Mouse (Mus musculus) CH12.LX (cell line): Measurements from ENCODE around the gene Tmcc1. TPM values are rescaled to one million over a fixed set of nuclear protein-coding genes. Genes with fewer than 3 reads are reported as not detected.

Experiments
- DNase-seq: peaks from one replicate; pipeline ENCODE4 v3.0.0-alpha.2; 2013; ENCODE audit errors: extremely low read depth
- H3K27ac ChIP-seq: 2 replicates; pipeline ENCODE4 v1.5.1; 2012; ENCODE audit warnings: low read depth, mild to moderate bottlenecking, control low read depth, moderate library complexity; ENCODE audit not compliant: insufficient read depth
- H3K27me3 ChIP-seq: replicated peaks from 2 replicates; pipeline ENCODE3; 2012; ENCODE audit warnings: inconsistent platforms
- H3K36me3 ChIP-seq, 2 experiments: replicated peaks in 1 of 2; 2 replicates each; pipeline versions ENCODE3 to v1.6.1; 2012; ENCODE audit warnings: inconsistent platforms in 1 of 2, low read length in 1 of 2, mild to moderate bottlenecking in 1 of 2, mixed read lengths in 1 of 2, moderate library complexity in 1 of 2; ENCODE audit not compliant: control insufficient read depth in 1 of 2, insufficient read depth in 1 of 2
- H3K4me1 ChIP-seq, 2 experiments: 2 replicates each; pipeline ENCODE4 v1.6.1; 2012; ENCODE audit warnings: inconsistent platforms in 1 of 2, moderate library complexity in 1 of 2; ENCODE audit not compliant: insufficient read depth in 2 of 2, control insufficient read depth in 1 of 2
- H3K4me2 ChIP-seq: 2 replicates; pipeline ENCODE4 v1.6.1; 2012; ENCODE audit warnings: low read depth, mild to moderate bottlenecking, control low read depth; ENCODE audit not compliant: poor library complexity, insufficient read depth, severe bottlenecking
- H3K4me3 ChIP-seq, 3 experiments: fragments of 150-350 bp in 1 of 3; sonication (generic) in 1 of 3; replicated peaks in 1 of 3; 2 replicates each; pipeline versions ENCODE3 to v1.5.1; 2011 to 2012; ENCODE audit warnings: low read depth in 2 of 3, low read length in 2 of 3, mild to moderate bottlenecking in 2 of 3, moderate library complexity in 2 of 3, control low read depth in 1 of 3, improper control_type of control experiment in 1 of 3, inconsistent platforms in 1 of 3, mixed read lengths in 1 of 3; ENCODE audit not compliant: poor library complexity in 1 of 3
- H3K79me2 ChIP-seq: replicated peaks from 2 replicates; pipeline ENCODE4 v1.6.1; 2012; ENCODE audit warnings: mild to moderate bottlenecking, moderate library complexity; ENCODE audit not compliant: control insufficient read depth, poor library complexity, insufficient read depth, severe bottlenecking; ENCODE audit errors: extremely low read depth
- H3K9ac ChIP-seq: 2 replicates; pipeline ENCODE4 v1.6.1; 2012; ENCODE audit warnings: low read depth, mild to moderate bottlenecking, control low read depth, moderate library complexity; ENCODE audit not compliant: insufficient read depth
- H3K9me3 ChIP-seq: replicated peaks from 2 replicates; pipeline ENCODE3; 2012; ENCODE audit warnings: low read length, inconsistent platforms, mixed read lengths
- CTCF ChIP-seq, 2 experiments: IDR thresholded peaks in 1 of 2; conservative IDR thresholded peaks in 1 of 2; 2 replicates each; pipeline ENCODE4 v1.5.1; 2011 to 2012; ENCODE audit warnings: low read depth in 2 of 2, low read length in 2 of 2, improper control_type of control experiment in 1 of 2, inconsistent platforms in 1 of 2, mild to moderate bottlenecking in 1 of 2, moderate library complexity in 1 of 2
- E2F4 ChIP-seq: IDR thresholded peaks from 2 replicates; pipeline ENCODE4 v1.6.1; 2011; ENCODE audit warnings: low read depth, low read length, improper control_type of control experiment; ENCODE audit not compliant: insufficient replicate concordance
- EP300 ChIP-seq: IDR thresholded peaks from 2 replicates; pipeline ENCODE4 v1.6.1; 2011; ENCODE audit warnings: low read length, improper control_type of control experiment
- HCFC1 ChIP-seq: IDR thresholded peaks from 2 replicates; pipeline ENCODE4 v1.6.1; 2012; ENCODE audit warnings: low read depth, mild to moderate bottlenecking, inconsistent platforms, low read length, improper control_type of control experiment
- JUN ChIP-seq: IDR thresholded peaks from 2 replicates; pipeline ENCODE4 v1.6.1; 2011; ENCODE audit warnings: low read depth, mild to moderate bottlenecking, low read length, improper control_type of control experiment, moderate library complexity; ENCODE audit not compliant: insufficient read depth
- KAT2A ChIP-seq: IDR thresholded peaks from 2 replicates; pipeline ENCODE4 v1.6.1; 2012; ENCODE audit warnings: low read length, improper control_type of control experiment, inconsistent platforms; ENCODE audit not compliant: insufficient replicate concordance
- MAFK ChIP-seq: IDR thresholded peaks from 2 replicates; pipeline ENCODE4 v1.6.1; 2011; ENCODE audit warnings: low read length, improper control_type of control experiment; ENCODE audit not compliant: insufficient replicate concordance
- MAX ChIP-seq: IDR thresholded peaks from 2 replicates; pipeline ENCODE4 v1.6.1; 2011; ENCODE audit warnings: low read length, improper control_type of control experiment
- MAZ ChIP-seq: IDR thresholded peaks from 2 replicates; pipeline ENCODE4 v1.6.1; 2012; ENCODE audit warnings: low read depth, mild to moderate bottlenecking, inconsistent platforms, low read length, improper control_type of control experiment, moderate library complexity
- MEF2A ChIP-seq: IDR thresholded peaks from 2 replicates; pipeline ENCODE4 v1.6.1; 2014; ENCODE audit warnings: low read depth, mild to moderate bottlenecking, inconsistent platforms, low read length, improper control_type of control experiment, borderline replicate concordance
- MYC ChIP-seq: IDR thresholded peaks from 2 replicates; pipeline ENCODE4 v1.6.1; 2011; ENCODE audit warnings: low read depth, mild to moderate bottlenecking, improper control_type of control experiment, low read length
- NELFE ChIP-seq: IDR thresholded peaks from 2 replicates; pipeline ENCODE4 v1.6.1; 2011; ENCODE audit warnings: low read depth, low read length, improper control_type of control experiment
- POLR2A ChIP-seq: IDR thresholded peaks from 2 replicates; pipeline ENCODE4 v1.6.1; 2011; ENCODE audit warnings: low read depth, mild to moderate bottlenecking, improper control_type of control experiment, low read length
- RAD21 ChIP-seq: IDR thresholded peaks from 2 replicates; pipeline ENCODE4 v1.6.1; 2011; ENCODE audit warnings: low read depth, mild to moderate bottlenecking, low read length, improper control_type of control experiment, moderate library complexity
- SMC3 ChIP-seq: IDR thresholded peaks from 2 replicates; pipeline ENCODE4 v1.6.1; 2011; ENCODE audit warnings: low read depth, low read length, improper control_type of control experiment
- TBP ChIP-seq: conservative IDR thresholded peaks from 2 replicates; pipeline ENCODE4 v1.6.1; 2011; ENCODE audit warnings: low read depth, low read length, improper control_type of control experiment
- ZC3H11A ChIP-seq: IDR thresholded peaks from 2 replicates; pipeline ENCODE4 v1.6.1; 2012; ENCODE audit warnings: low read depth, mild to moderate bottlenecking, inconsistent platforms, low read length, improper control_type of control experiment
- ZKSCAN1 ChIP-seq: IDR thresholded peaks from 2 replicates; pipeline ENCODE4 v1.6.1; 2012; ENCODE audit warnings: low read depth, inconsistent platforms, low read length, improper control_type of control experiment, borderline replicate concordance
- ZNF384 ChIP-seq: IDR thresholded peaks from 2 replicates; pipeline ENCODE4 v1.6.1; 2012; ENCODE audit warnings: low read depth, low read length, improper control_type of control experiment, inconsistent platforms
- dilution Hi-C: fragments of 300-500 bp; cut with MboI; formaldehyde crosslinking; loops from 2 replicates; pipeline ENCODE4 v1.14.3; 2020; ENCODE audit warnings: low sequenced_read_pairs; ENCODE audit not compliant: extremely low pct_unique_long_range_greater_than_20kb, extremely low pct_ligation_motif_present
- in situ Hi-C: fragments of 300-500 bp; cut with MboI; formaldehyde crosslinking; loops from 3 replicates; pipeline ENCODE4 v1.14.3; 2019; ENCODE audit warnings: low sequenced_read_pairs, low pct_ligation_motif_present, low pct_unique_long_range_greater_than_20kb, mixed read lengths
- polyA plus RNA-seq: library from polyadenylated mRNA; unstranded; fragments of >175 nt; gene quantifications from 2 replicates; pipeline ENCODE4 v1.2.1, GENCODE M21; 2012; ENCODE audit warnings: low read depth; ENCODE audit not compliant: insufficient read length
- total RNA-seq, 2 experiments: library from RNA; depleted of rRNA; stranded (reverse); fragments of 300-350 nt in 1 of 2; fragments of >200 nt in 1 of 2; gene quantifications; 2 replicates each; pipeline ENCODE4 v1.2.3; 2012 to 2014

The Tmcc1 gene
- total and polyA plus RNA-seq, 3 experiments = 3.6 to 60.8 (median 3.7) TPM

DNA sequence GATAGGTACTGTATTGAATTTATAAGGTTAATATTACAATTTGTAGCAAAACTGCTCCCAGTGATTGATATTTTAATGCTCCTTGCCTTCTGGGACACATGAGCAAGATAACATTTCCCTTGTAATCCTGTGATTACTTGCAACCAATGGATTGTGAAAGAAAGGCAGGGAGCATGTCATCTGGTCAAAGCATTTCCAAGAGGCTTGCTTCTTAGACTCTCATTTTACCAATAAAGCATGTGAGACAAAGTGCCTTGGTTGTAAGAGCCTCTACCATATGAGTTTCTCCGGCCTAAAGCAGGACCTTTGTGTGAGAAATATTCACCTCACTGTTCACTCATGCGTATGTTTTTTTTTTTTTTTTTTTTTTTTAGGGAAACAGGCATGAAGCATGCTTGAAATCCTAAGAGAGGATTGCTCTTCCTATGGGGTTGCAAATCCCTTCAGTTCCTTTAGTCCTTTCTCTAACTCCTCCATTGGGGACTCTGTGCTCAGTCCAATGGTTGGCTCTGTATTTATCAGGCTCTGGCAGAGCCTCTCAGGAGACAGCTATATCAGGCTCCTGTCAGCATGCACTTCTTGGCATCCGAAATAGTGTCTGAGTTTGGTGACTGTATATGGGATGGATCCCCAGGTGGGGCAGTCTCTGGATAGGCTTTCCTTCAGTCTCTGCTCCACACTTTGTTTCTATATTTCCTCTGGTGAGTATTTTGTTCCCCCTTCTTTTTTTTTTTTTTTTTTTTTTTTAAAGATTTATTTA is 134.6 kb downstream of the Tmcc1 start:
- H3K79me2 ChIP-seq = no peaks in the 10 kb centered on the region; the same call in 1 of the 2 replicates
- no peak overlapping the region for H3K4me3 ChIP-seq
- TF ChIP-seq JUN (no peak), ZKSCAN1 (no peak), ZC3H11A (no peak)
- DNase-seq = no peak
- H3K9me3 ChIP-seq = no peaks in the 10 kb centered on the region
- no peaks in the 10 kb centered on the region for H3K27me3 ChIP-seq
- no peak overlapping the region for H3K4me2 ChIP-seq
- dilution Hi-C loops = no loop called here
- peaks cover 4 to 13% of the 10 kb centered on the region in 2 experiments; a peak in 3 of 4 replicates for H3K4me1 ChIP-seq
- H3K9ac ChIP-seq = no peak overlapping the region
- no peak overlapping the region for H3K27ac ChIP-seq
- no peaks in the 10 kb centered on the region for H3K36me3 ChIP-seq
- in situ Hi-C loops = no loop called here

DNA sequence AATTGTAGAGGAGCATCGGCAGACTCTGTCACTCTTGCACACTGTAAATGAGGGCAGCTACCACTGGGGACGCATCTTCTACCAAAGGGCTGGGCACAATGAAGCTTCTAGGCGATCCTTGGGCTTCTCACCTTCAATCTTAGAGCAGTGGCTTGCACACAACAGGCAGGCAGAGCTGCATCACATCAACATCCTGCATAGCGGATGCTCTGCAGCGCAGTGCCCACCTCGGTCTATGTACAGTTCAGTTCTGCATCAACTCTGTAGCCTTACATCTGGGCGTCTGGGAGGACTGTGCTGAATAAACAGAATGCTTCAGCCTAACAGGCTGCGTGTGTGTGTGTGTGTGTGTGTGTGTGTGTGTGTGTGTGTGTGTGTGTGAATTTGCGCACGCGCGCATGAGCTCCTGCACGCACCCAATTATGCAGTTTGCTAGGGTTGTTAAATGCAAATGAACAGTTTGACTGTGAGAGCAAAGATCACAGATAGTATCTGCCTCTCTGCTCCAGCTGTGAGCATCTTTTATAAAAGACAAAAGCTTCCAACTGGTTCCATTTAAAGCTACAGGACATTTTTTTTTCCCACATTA is 136.5 kb downstream of the Tmcc1 start:
- H3K4me2 ChIP-seq = no peak overlapping the region
- no peak for DNase-seq
- H3K36me3 ChIP-seq = no peaks in the 10 kb centered on the region
- no peak for TF ChIP-seq ZNF384
- no peak for TF ChIP-seq NELFE
- TF ChIP-seq CTCF (conservative IDR thresholded peaks at IDR 0.05 in 1 of 2, IDR thresholded peaks at IDR 0.05 in 1 of 2; ENCODE audit: low read depth in 2 of 2, low read length in 2 of 2) = no peak
- TF ChIP-seq POLR2A = no peak
- no peak for TF ChIP-seq MEF2A
- no peak for TF ChIP-seq E2F4
- TF ChIP-seq RAD21 = no peak
- no peak for TF ChIP-seq TBP
- TF ChIP-seq JUN = no peak
- no peak for TF ChIP-seq MAZ
- no peak for TF ChIP-seq KAT2A
- no peak for TF ChIP-seq MYC
- TF ChIP-seq HCFC1 = no peak
- no peak for TF ChIP-seq MAFK
- no peak for TF ChIP-seq ZC3H11A
- no peak for TF ChIP-seq MAX
- TF ChIP-seq EP300 = no peak
- TF ChIP-seq SMC3 = no peak
- TF ChIP-seq, all 38 proteins: peak for 0
- Histone ChIP-seq H3K79me2 (no peaks in the 10 kb centered on the region; the same call in 1 of the 2 replicates), H3K9ac (no peak overlapping the region), H3K27ac (no peak overlapping the region), H3K4me3 (no peak overlapping the region), H3K9me3 (no peaks in the 10 kb centered on the region), H3K4me1 (peaks cover 4 to 13% of the 10 kb centered on the region in 2 experiments; a peak in 3 of 4 replicates), H3K27me3 (no peaks in the 10 kb centered on the region)
- dilution Hi-C loops (no loop called here), in situ Hi-C loops (no loop called here)
